In genomic region chrX:101131992-101132791, GRCm38 (mm10) we compare ENCODE assay signal across 8 mouse cellular contexts. TPM values are rescaled to one million over a fixed set of nuclear protein-coding genes. Genes with fewer than 3 reads are reported as not detected.
DNase-seq lines count a peak whose midpoint lies in the region; ATAC-seq and TF ChIP-seq lines count a peak whose summit lies in the region.

No protein-coding gene starts in this region.

- no peak overlapping the region for H3K27ac ChIP-seq in forebrain, embryonic 11.5 days (ENCODE audit: low read depth, low read length)
- H3K27ac ChIP-seq in hindbrain, postnatal 0 days: no peak overlapping the region
- H3K27ac ChIP-seq in liver, embryonic 14.5 days: no peak overlapping the region
- no peak overlapping the region for H3K27ac ChIP-seq in neural tube, embryonic 13.5 days (replicated peaks)

- H3K36me3 ChIP-seq in forebrain, embryonic 11.5 days (ENCODE audit: control insufficient read depth, insufficient read depth, low read length): no peaks in the 10 kb centered on the region
- H3K36me3 ChIP-seq in hindbrain, postnatal 0 days (ENCODE audit: insufficient read depth, low read length): no peaks in the 10 kb centered on the region
- no peaks in the 10 kb centered on the region for H3K36me3 ChIP-seq in liver, embryonic 14.5 days (replicated peaks; ENCODE audit: control insufficient read depth, insufficient read depth, low read depth)
- no peaks in the 10 kb centered on the region for H3K36me3 ChIP-seq in neural tube, embryonic 13.5 days

- peak; percentile 9 for DNase-seq in right cerebral cortex, adult 18-20 months
- no peak for DNase-seq in right cerebral cortex, postnatal 36 days (ENCODE audit: low spot score in 2 of 2)
- DNase-seq in c-Kit-positive CD71-positive TER-119-negative erythroid progenitor cells, embryonic 14.5 days (ENCODE audit: low read depth): peak; percentile 50
- DNase-seq in forebrain, embryonic 11.5 days (ENCODE audit: low spot score): no peak
- DNase-seq in hindbrain, postnatal 0 days (ENCODE audit: low spot score): peak; percentile 71
- peak; percentile 18 to 31 (median 25) for DNase-seq in liver, embryonic 14.5 days (ENCODE audit: low read depth in 3 of 3, low spot score in 3 of 3)
- DNase-seq in gastrocnemius, postnatal 25 days: no peak

- peak; percentile 65 for TF ChIP-seq CTCF in hindbrain, postnatal 0 days (IDR thresholded peaks at IDR 0.05; ENCODE audit: low read depth)
- TF ChIP-seq CTCF in liver, embryonic 14.5 days (IDR thresholded peaks at IDR 0.05; ENCODE audit: low read depth): peak; percentile 52

- H3K4me1 ChIP-seq in forebrain, embryonic 11.5 days (replicated peaks; ENCODE audit: control insufficient read depth, insufficient read depth, low read length): no peaks in the 10 kb centered on the region
- no peaks in the 10 kb centered on the region for H3K4me1 ChIP-seq in hindbrain, postnatal 0 days (ENCODE audit: insufficient read depth, low read length)
- H3K4me1 ChIP-seq in liver, embryonic 14.5 days (replicated peaks; ENCODE audit: control insufficient read depth in 2 of 2, insufficient read depth in 2 of 2, low read length in 1 of 2): no peaks in the 10 kb centered on the region
- no peaks in the 10 kb centered on the region for H3K4me1 ChIP-seq in neural tube, embryonic 13.5 days (replicated peaks)

- H3K9me3 ChIP-seq in forebrain, embryonic 11.5 days (ENCODE audit: control insufficient read depth, low read length): no peaks in the 10 kb centered on the region
- no peaks in the 10 kb centered on the region for H3K9me3 ChIP-seq in hindbrain, postnatal 0 days (ENCODE audit: low read length)
- no peaks in the 10 kb centered on the region for H3K9me3 ChIP-seq in liver, embryonic 14.5 days (ENCODE audit: control insufficient read depth, low read length)
- no peaks in the 10 kb centered on the region for H3K9me3 ChIP-seq in neural tube, embryonic 13.5 days

- H3K4me3 ChIP-seq in forebrain, embryonic 11.5 days (ENCODE audit: low read depth, low read length): no peak overlapping the region
- H3K4me3 ChIP-seq in hindbrain, postnatal 0 days (ENCODE audit: low read length): peak overlapping the region; percentile 11; the same call in 1 of the 2 replicates
- H3K4me3 ChIP-seq in liver, embryonic 14.5 days (ENCODE audit: insufficient read depth in 1 of 2, low read depth in 2 of 2, low read length in 2 of 2): peak overlapping the region in 1 of 2 experiments; percentile 25; a peak in 1 of 4 replicates
- no peak overlapping the region; the same call in 1 of the 2 replicates for H3K4me3 ChIP-seq in neural tube, embryonic 13.5 days

- no peak for TF ChIP-seq EP300 in liver, embryonic 14.5 days (IDR thresholded peaks at IDR 0.05; ENCODE audit: low read depth)

- no peak overlapping the region for H3K9ac ChIP-seq in forebrain, embryonic 11.5 days (ENCODE audit: low read length)
- H3K9ac ChIP-seq in hindbrain, postnatal 0 days (replicated peaks; ENCODE audit: low read length): no peak overlapping the region
- H3K9ac ChIP-seq in liver, embryonic 14.5 days (replicated peaks): no peak overlapping the region; the same call in 1 of the 2 replicates
- no peak overlapping the region for H3K9ac ChIP-seq in neural tube, embryonic 13.5 days

- WGBS in forebrain, embryonic 11.5 days: 43% methylated on average over 12 of the region's 12 CpGs
- 33% methylated on average over 12 of the region's 12 CpGs for WGBS in hindbrain, postnatal 0 days
- 34% methylated on average over 12 of the region's 12 CpGs for WGBS in liver, embryonic 14.5 days (ENCODE audit: insufficient replicate concordance)
- WGBS in neural tube, embryonic 13.5 days: 38% methylated on average over 12 of the region's 12 CpGs

- no peaks in the 10 kb centered on the region for H3K27me3 ChIP-seq in forebrain, embryonic 11.5 days (ENCODE audit: control insufficient read depth, insufficient read depth, low read length)
- H3K27me3 ChIP-seq in hindbrain, postnatal 0 days (ENCODE audit: insufficient read depth, low read length): no peaks in the 10 kb centered on the region
- no peaks in the 10 kb centered on the region for H3K27me3 ChIP-seq in liver, embryonic 14.5 days (ENCODE audit: control insufficient read depth, insufficient read depth, low read length)
- no peaks in the 10 kb centered on the region for H3K27me3 ChIP-seq in neural tube, embryonic 13.5 days

- 0 out of 2 replicates have a peak, but pooled peaks have one; percentile 12 for ATAC-seq in forebrain, embryonic 11.5 days (replicated peaks; ENCODE audit: low FRiP score)
- ATAC-seq in hindbrain, postnatal 0 days: peak; percentile 79
- no peak for ATAC-seq in liver, embryonic 14.5 days (ENCODE audit: insufficient read depth)
- ATAC-seq in neural tube, embryonic 13.5 days (ENCODE audit: low read depth): peak; percentile 59; the same call in 1 of the 2 replicates

- H3K4me2 ChIP-seq in forebrain, embryonic 11.5 days (ENCODE audit: low read depth, low read length, severe bottlenecking): no peak overlapping the region
- H3K4me2 ChIP-seq in hindbrain, postnatal 0 days (ENCODE audit: low read depth, low read length): peak overlapping the region; percentile 38; the same call in 1 of the 2 replicates
- peak overlapping the region; percentile 48 for H3K4me2 ChIP-seq in liver, embryonic 14.5 days (ENCODE audit: low read depth)
- H3K4me2 ChIP-seq in neural tube, embryonic 13.5 days: peak overlapping the region; percentile 37

RNA-seq across cellular contexts. Expression of gene Slc7a3, which starts 46.4 kb away (rescaled TPM):
- polyA plus RNA-seq in forebrain, embryonic 11.5 days (2014; fragmentation: Nextera tagmentation; extraction: Ambion mirVana): 1.1 and 1.2 TPM in 2 replicates
- total RNA-seq in hindbrain, postnatal 0 days (2014; rRNA removed): 16.6 and 24.8 TPM in 2 replicates
- polyA plus RNA-seq in hindbrain, postnatal 0 days (2015; fragmentation: Nextera tagmentation; extraction: Ambion mirVana): 19.7 and 20.1 TPM in 2 replicates
- polyA plus RNA-seq in liver, embryonic 14.5 days (2012; rRNA removed): 0.54 and 0.96 TPM in 2 replicates
- 0.11 and 0.23 TPM in 2 replicates for polyA plus RNA-seq in liver, embryonic 14.5 days (2014; fragmentation: Nextera tagmentation; extraction: Ambion mirVana)
- 0.98 and 1.1 TPM in 2 replicates for polyA plus RNA-seq in neural tube, embryonic 13.5 days (2015; fragmentation: Nextera tagmentation; extraction: Ambion mirVana)
- under 1 TPM in 1 of 2 experiments, not detected in 1; 0.16 TPM for total RNA-seq in gastrocnemius, postnatal 25 days (2021)

Comparison
In these comparisons a context has a peak if more than half of its experiments do, and no peak if none do; other contexts are left out.
1. DNase-seq: peak in right cerebral cortex, adult 18-20 months (single experiment), c-Kit-positive CD71-positive TER-119-negative erythroid progenitor cells, embryonic 14.5 days (single experiment), hindbrain, postnatal 0 days (single experiment) and liver, embryonic 14.5 days (3 of 3); none in right cerebral cortex, postnatal 36 days (0 of 2), forebrain, embryonic 11.5 days (single experiment) and gastrocnemius, postnatal 25 days (single experiment).